7 mouse cellular contexts compared by ENCODE assay signal in genomic region chr5:143470421-143471164, GRCm38 (mm10). TPM values are rescaled to one million over a fixed set of nuclear protein-coding genes. Genes with fewer than 3 reads are reported as not detected.
A peak's percentile ranks its signal among the peaks of the same experiment; 100 is the strongest.
DNase-seq lines count a peak whose midpoint lies in the region; ATAC-seq and TF ChIP-seq lines count a peak whose summit lies in the region.

No protein-coding gene starts in this region.

- intact Hi-C loops in heart, postnatal 36 days (cut with DNase I): no loop called here

- no peak overlapping the region for H3K4me2 ChIP-seq in liver, postnatal 0 days (ENCODE audit: low read depth, low read length)

- TF ChIP-seq EP300 in liver, postnatal 0 days (IDR thresholded peaks at IDR 0.05; ENCODE audit: low read depth): no peak

- peak overlapping the region; percentile 80 for H3K27ac ChIP-seq in cortical plate, adult 2 months (ENCODE audit: insufficient read depth, low read length)
- H3K27ac ChIP-seq in liver, postnatal 0 days (ENCODE audit: low read depth): peak overlapping the region; percentile 26

- H3K9ac ChIP-seq in liver, postnatal 0 days (replicated peaks): no peak overlapping the region

- H3K4me3 ChIP-seq in lung, adult 2 months (replicated peaks; ENCODE audit: extremely low read depth, low read depth, low read length): no peak overlapping the region
- H3K4me3 ChIP-seq in cortical plate, adult 2 months (ENCODE audit: insufficient read depth, low read length): no peak overlapping the region
- H3K4me3 ChIP-seq in liver, postnatal 0 days (ENCODE audit: low read depth, low read length): no peak overlapping the region

- no peaks in the 10 kb centered on the region for H3K27me3 ChIP-seq in liver, postnatal 0 days (ENCODE audit: insufficient read depth, low read length)

- TF ChIP-seq POLR2A in lung, adult 2 months (IDR thresholded peaks at IDR 0.05; ENCODE audit: borderline replicate concordance, extremely low read depth, low read depth, low read length): no peak
- no peak for TF ChIP-seq POLR2A in cortical plate, adult 2 months (IDR thresholded peaks at IDR 0.05; ENCODE audit: extremely low read depth, insufficient read depth, low read length)

- peaks cover 34% of the 10 kb centered on the region for H3K36me3 ChIP-seq in liver, postnatal 0 days (replicated peaks; ENCODE audit: insufficient read depth, low read length)

- TF ChIP-seq CTCF in lung, adult 2 months (IDR thresholded peaks at IDR 0.05; ENCODE audit: insufficient read depth, low read length): no peak
- TF ChIP-seq CTCF in cortical plate, adult 2 months (IDR thresholded peaks at IDR 0.05; ENCODE audit: extremely low read depth, insufficient read depth, low read length): no peak
- no peak for TF ChIP-seq CTCF in liver, postnatal 0 days (IDR thresholded peaks at IDR 0.05; ENCODE audit: low read depth)

- no peaks in the 10 kb centered on the region for H3K9me3 ChIP-seq in liver, postnatal 0 days (ENCODE audit: low read length)

- DNase-seq in lung, adult 18-20 months: peak; percentile 44 to 60
- DNase-seq in lung, adult 2 months: no peak
- peak; percentile 94 for DNase-seq in brain, adult 2 months (ENCODE audit: low read depth, low spot score)
- peak; percentile 52 for DNase-seq in heart, postnatal 36 days
- peak; percentile 62 for DNase-seq in liver, postnatal 0 days

- 41% methylated on average over 15 of the region's 15 CpGs for WGBS in lung, adult 2 months
- WGBS in liver, postnatal 0 days (ENCODE audit: insufficient replicate concordance): 41% methylated on average over 15 of the region's 15 CpGs

- H3K4me1 ChIP-seq in lung, adult 2 months (ENCODE audit: control insufficient read depth, insufficient read depth, low read length): no peaks in the 10 kb centered on the region
- H3K4me1 ChIP-seq in cortical plate, adult 2 months (ENCODE audit: control insufficient read depth, insufficient read depth, low read length): peaks cover 10% of the 10 kb centered on the region
- peaks cover 9% of the 10 kb centered on the region; the same call in 1 of the 2 replicates for H3K4me1 ChIP-seq in liver, postnatal 0 days (ENCODE audit: insufficient read depth)

- ATAC-seq in liver, postnatal 0 days: peak; percentile 49
- no peak for ATAC-seq in activated CD4-positive, CD25-positive, alpha-beta regulatory T cell, adult 4 months

RNA-seq across cellular contexts. Expression of gene Daglb, which starts 6.2 kb away (rescaled TPM):
- 16.5 and 18.1 TPM in 2 replicates for polyA plus RNA-seq in lung, adult 2 months (2012; rRNA removed)
- polyA plus RNA-seq in cortical plate, adult 2 months (2012; rRNA removed): 30.4 and 32.4 TPM in 2 replicates
- total RNA-seq in heart, postnatal 36 days (2021): 1 to 10 TPM; 8.2 to 9.0 TPM
- 4.8 and 5.6 TPM in 2 replicates for polyA plus RNA-seq in liver, postnatal 0 days (2015; fragmentation: Nextera tagmentation; extraction: Ambion mirVana)
- polyA plus RNA-seq in activated CD4-positive, CD25-positive, alpha-beta regulatory T cell, adult 4 months (2017; shearing (Covaris generic)): 10 to 100 TPM in 1 of 2 experiments, 1 to 10 TPM in 1; 8.5 to 10.6 TPM

RNA-seq across cellular contexts. Expression of gene Rac1, which starts 57.2 kb away (rescaled TPM):
- 228 and 400 TPM in 2 replicates for polyA plus RNA-seq in lung, adult 2 months (2012; rRNA removed)
- polyA plus RNA-seq in cortical plate, adult 2 months (2012; rRNA removed): 516 and 529 TPM in 2 replicates
- 100 to 1,000 TPM; 239 to 240 TPM for total RNA-seq in heart, postnatal 36 days (2021)
- polyA plus RNA-seq in liver, postnatal 0 days (2015; fragmentation: Nextera tagmentation; extraction: Ambion mirVana): 162 and 173 TPM in 2 replicates
- polyA plus RNA-seq in activated CD4-positive, CD25-positive, alpha-beta regulatory T cell, adult 4 months (2017; shearing (Covaris generic)): 10 to 100 TPM; 63.1 to 70.0 TPM
